Mouse (Mus musculus): ENCODE results near the gene Hivep1. TPM values are rescaled to one million over a fixed set of nuclear protein-coding genes. Genes with fewer than 3 reads are reported as not detected.

The Hivep1 gene
- polyA plus RNA-seq, 1 experiment from 2014 or later = 8.4 TPM

- Histone ChIP-seq H3K4me2 (replicated peaks; ENCODE audit: low read depth, low read length) (no peak overlapping the region), H3K4me3 (ENCODE audit: low read length) (no peak overlapping the region), H3K9ac (replicated peaks; ENCODE audit: low read length) (no peak overlapping the region), H3K36me3 (ENCODE audit: insufficient read depth, low read length) (no peaks in the 10 kb centered on the region), H3K4me1 (ENCODE audit: insufficient read depth, low read length) (no peaks in the 10 kb centered on the region), H3K9me3 (ENCODE audit: low read length) (no peaks in the 10 kb centered on the region), H3K27ac (ENCODE audit: low read length) (no peak overlapping the region), H3K27me3 (ENCODE audit: insufficient read depth, low read length) (no peaks in the 10 kb centered on the region)
- WGBS = 86% methylated on average over 3 of the region's 3 CpGs
- no peak for ATAC-seq (ENCODE audit: low FRiP score, low TSS enrichment)
Measured at GRCm38 (mm10) chr13:42238520-42238919, 186.7 kb downstream of the Hivep1 start.

- Histone ChIP-seq H3K4me3 (ENCODE audit: low read length) (no peak overlapping the region), H3K27ac (ENCODE audit: low read length) (no peak overlapping the region; the same call in 1 of the 2 replicates), H3K4me1 (ENCODE audit: insufficient read depth, low read length) (peaks cover 8% of the 10 kb centered on the region), H3K9ac (replicated peaks; ENCODE audit: low read length) (no peak overlapping the region), H3K27me3 (ENCODE audit: insufficient read depth, low read length) (no peaks in the 10 kb centered on the region), H3K9me3 (ENCODE audit: low read length) (no peaks in the 10 kb centered on the region), H3K4me2 (replicated peaks; ENCODE audit: low read depth, low read length) (no peak overlapping the region), H3K36me3 (ENCODE audit: insufficient read depth, low read length) (no peaks in the 10 kb centered on the region)
- WGBS = 39% methylated on average over 3 of the region's 3 CpGs
- no peak for ATAC-seq (ENCODE audit: low FRiP score, low TSS enrichment)
Measured at GRCm38 (mm10) chr13:42242131-42242530, 190.3 kb downstream of the Hivep1 start.

Other genes starting within 250 kb of the Hivep1 start
- gene Adtrp, start 204.3 kb upstream of the Hivep1 start, polyA plus RNA-seq (2015; fragmentation: Nextera tagmentation; extraction: Ambion mirVana) = 0.45 and 0.78 TPM in 2 replicates
- gene Edn1, start 249.5 kb downstream of the Hivep1 start, polyA plus RNA-seq (2015; fragmentation: Nextera tagmentation; extraction: Ambion mirVana) = 2.4 and 3.7 TPM in 2 replicates